Comparison of ENCODE assay signal across 21 mouse cellular contexts in genomic region chr7:123188462-123188861, GRCm38 (mm10). TPM values are rescaled to one million over a fixed set of nuclear protein-coding genes. Genes with fewer than 3 reads are reported as not detected.
DNase-seq lines count a peak whose midpoint lies in the region; ATAC-seq and TF ChIP-seq lines count a peak whose summit lies in the region.
"Had no signal": no experiment of that assay in that cellular context is flagged by ENCODE, and none has a peak within 500 bp of the region (broad histone marks: within the 10 kb centered on the region; RNA-seq: fewer than 3 reads in every experiment).

No protein-coding gene starts in this region.

- no peak overlapping the region for H3K9ac ChIP-seq in midbrain, embryonic 11.5 days (ENCODE audit: low read length)
- H3K9ac ChIP-seq: heart, embryonic 13.5 days; hindbrain, embryonic 15.5 days had no signal

- peak overlapping the region; percentile 33; the same call in 1 of the 2 replicates for H3K27ac ChIP-seq in cortical plate, adult 2 months (ENCODE audit: insufficient read depth, low read length)
- no peak overlapping the region for H3K27ac ChIP-seq in midbrain, embryonic 11.5 days (ENCODE audit: low read depth, low read length)
- H3K27ac ChIP-seq in thymus, adult 2 months (ENCODE audit: control insufficient read depth, insufficient read depth, low read length) = no peak overlapping the region
- H3K27ac ChIP-seq: embryonic facial prominence, embryonic 10.5 days; forebrain, embryonic 10.5 days; heart, embryonic 13.5 days; hindbrain, embryonic 15.5 days had no signal

- H3K27me3 ChIP-seq in midbrain, embryonic 11.5 days (ENCODE audit: control insufficient read depth, insufficient read depth, low read length) = no peaks in the 10 kb centered on the region
- no peaks in the 10 kb centered on the region for H3K27me3 ChIP-seq in thymus, adult 2 months (ENCODE audit: control insufficient read depth, insufficient read depth, low read length)
- H3K27me3 ChIP-seq: heart, embryonic 13.5 days; hindbrain, embryonic 15.5 days had no signal

- H3K4me2 ChIP-seq in midbrain, embryonic 11.5 days = no peak overlapping the region
- H3K4me2 ChIP-seq: heart, embryonic 13.5 days; hindbrain, embryonic 15.5 days had no signal

- WGBS in midbrain, embryonic 11.5 days = 90% methylated on average over 3 of the region's 3 CpGs
- WGBS in thymus, adult 2 months = 97% methylated on average over 3 of the region's 3 CpGs

- no peak for DNase-seq in frontal cortex, postnatal 10 days (ENCODE audit: low spot score in 2 of 2)
- no peak for DNase-seq in layer of hippocampus, adult 9-11 months
- no peak for DNase-seq in midbrain, embryonic 11.5 days (ENCODE audit: low spot score, missing footprints)
- no peak for DNase-seq in thymus, adult 2 months
- DNase-seq: adrenal gland, postnatal 10 days; B cell, adult 2 months; cerebellum, adult 11-12 months; cerebellum, adult 9-10 months; cerebellum, postnatal 25 days; gastrocnemius, postnatal 14 days; heart, postnatal 36 days; kidney, adult 2 months had no signal

- no peak for TF ChIP-seq POLR2A in cortical plate, adult 2 months (IDR thresholded peaks at IDR 0.05; ENCODE audit: extremely low read depth, insufficient read depth, low read length)
- TF ChIP-seq POLR2A in thymus, adult 2 months (IDR thresholded peaks at IDR 0.05; ENCODE audit: control insufficient read depth, extremely low read depth, insufficient read depth, low read length, poor library complexity) = no peak

- peaks cover 5% of the 10 kb centered on the region for H3K4me1 ChIP-seq in cortical plate, adult 2 months (ENCODE audit: control insufficient read depth, insufficient read depth, low read length)
- H3K4me1 ChIP-seq in midbrain, embryonic 11.5 days (ENCODE audit: control insufficient read depth, insufficient read depth, low read length) = no peaks in the 10 kb centered on the region
- H3K4me1 ChIP-seq in thymus, adult 2 months (replicated peaks; ENCODE audit: control insufficient read depth, insufficient read depth, low read length) = no peaks in the 10 kb centered on the region
- H3K4me1 ChIP-seq: embryonic facial prominence, embryonic 10.5 days; forebrain, embryonic 10.5 days; heart, embryonic 13.5 days; hindbrain, embryonic 15.5 days had no signal

- H3K36me3 ChIP-seq in midbrain, embryonic 11.5 days (ENCODE audit: control insufficient read depth, insufficient read depth, low read length) = peaks cover 37% of the 10 kb centered on the region
- H3K36me3 ChIP-seq in thymus, adult 2 months (ENCODE audit: control insufficient read depth, insufficient read depth, low read length) = peaks cover 99% of the 10 kb centered on the region

- 0 out of 2 replicates have a peak, but pooled peaks have one; percentile 17 for ATAC-seq in frontal cortex, adult (ENCODE audit: low TSS enrichment)
- ATAC-seq in CD4-positive, CD25-positive, alpha-beta regulatory T cell, adult 4 months = peak; percentile 76
- no peak for ATAC-seq in midbrain, embryonic 11.5 days (ENCODE audit: low FRiP score)
- ATAC-seq: forebrain, embryonic 14.5 days had no signal

- H3K4me3 ChIP-seq in cortical plate, adult 2 months (ENCODE audit: insufficient read depth, low read length) = no peak overlapping the region
- H3K4me3 ChIP-seq in midbrain, embryonic 11.5 days (ENCODE audit: low read depth, low read length) = no peak overlapping the region
- H3K4me3 ChIP-seq in thymus, adult 2 months (ENCODE audit: control insufficient read depth, insufficient read depth, low read length) = no peak overlapping the region
- H3K4me3 ChIP-seq: embryonic facial prominence, embryonic 10.5 days; forebrain, embryonic 10.5 days; heart, embryonic 13.5 days; hindbrain, embryonic 15.5 days had no signal

- no peaks in the 10 kb centered on the region for H3K9me3 ChIP-seq in midbrain, embryonic 11.5 days (ENCODE audit: control insufficient read depth, low read length)
- H3K9me3 ChIP-seq: embryonic facial prominence, embryonic 10.5 days; forebrain, embryonic 10.5 days; G1E; heart, embryonic 13.5 days; hindbrain, embryonic 15.5 days had no signal

- no peak for TF ChIP-seq CTCF in cortical plate, adult 2 months (IDR thresholded peaks at IDR 0.05; ENCODE audit: extremely low read depth, insufficient read depth, low read length)
- no peak for TF ChIP-seq CTCF in thymus, adult 2 months (IDR thresholded peaks at IDR 0.05; ENCODE audit: borderline replicate concordance, control insufficient read depth, extremely low read depth, insufficient read depth, low read length, poor library complexity)

RNA-seq across cellular contexts. Expression of gene Slc5a11, which starts 26.1 kb away (rescaled TPM):
- polyA plus RNA-seq in CD4-positive, CD25-positive, alpha-beta regulatory T cell, adult 4 months (2017; shearing (Covaris generic)) = under 1 TPM; 0.42 to 0.70 TPM
- 0.50 and 0.70 TPM in 2 replicates for polyA plus RNA-seq in cortical plate, adult 2 months (2012; rRNA removed)
- polyA plus RNA-seq in midbrain, embryonic 11.5 days (2014; fragmentation: Nextera tagmentation; extraction: Ambion mirVana) = 0.07 TPM in 1 of 2 replicates, not detected in the other
- 0.55 and 0.84 TPM in 2 replicates for polyA plus RNA-seq in thymus, adult 2 months (2012; rRNA removed)
- polyA plus RNA-seq: forebrain, embryonic 10.5 days; G1E had no signal
